Mouse (Mus musculus) stomach, postnatal 0 days (tissue): Measurements from ENCODE around the gene Ccdc77.
A peak's percentile ranks its signal among the peaks of the same experiment; 100 is the strongest.

Source experiments
- CTCF ChIP-seq: IDR thresholded peaks from 2 replicates; pipeline ENCODE4 v1.5.1; 2016; ENCODE audit warnings: antibody characterized with exemption, low read depth, mild to moderate bottlenecking, moderate library complexity
- EP300 ChIP-seq: optimal IDR thresholded peaks from 2 replicates; pipeline ENCODE3; 2016; ENCODE audit warnings: antibody characterized with exemption

- TF ChIP-seq CTCF: peak; percentile 58
- no peak for TF ChIP-seq EP300
These were observed 61.3 kb downstream of the Ccdc77 start for GRCm38 (mm10) chr6:120302755-120303316.
